Mouse (Mus musculus): ENCODE measurements around the gene Pygl. TPM values are rescaled to one million over a fixed set of nuclear protein-coding genes. Genes with fewer than 3 reads are reported as not detected.

Gene Pygl
- polyA plus RNA-seq (2014; fragmentation: Nextera tagmentation; extraction: Ambion mirVana) = 7.6 and 8.0 TPM in 2 replicates

DNA sequence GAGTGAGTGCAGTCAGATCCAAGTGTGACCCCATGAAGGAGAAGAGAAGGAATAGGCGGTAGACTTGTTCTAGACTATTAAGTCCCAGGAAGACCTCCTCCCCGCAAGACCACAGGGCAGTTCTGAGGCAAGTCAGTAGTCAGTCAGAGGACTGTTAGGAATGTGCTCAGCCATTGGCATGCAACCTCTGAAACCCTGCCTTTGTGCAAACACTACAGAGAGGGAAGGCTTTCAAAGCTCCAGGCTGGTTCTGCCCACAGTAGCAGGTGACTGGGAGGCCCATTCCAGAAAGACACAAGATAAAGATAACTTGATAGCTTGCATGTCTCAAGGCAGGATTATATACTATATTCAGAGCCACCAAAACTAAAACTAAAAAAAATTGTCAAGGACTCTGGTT is at the start of gene Pygl:
Pygl (minus strand) TSS at position 195 of the 400 bp plus-strand sequence.
- DNase-seq (ENCODE audit: low spot score, missing footprints) (no peak), ATAC-seq (ENCODE audit: low FRiP score) (no peak)
- no peaks in the 10 kb centered on the region for H3K9me3 ChIP-seq (ENCODE audit: control insufficient read depth, low read length)
- H3K36me3 ChIP-seq (ENCODE audit: control insufficient read depth, insufficient read depth, low read length) = no peaks in the 10 kb centered on the region
- no peak within 1 kb of the TSS for H3K9ac ChIP-seq (ENCODE audit: low read length)
- H3K4me1 ChIP-seq (ENCODE audit: control insufficient read depth, insufficient read depth, low read length) = peaks cover 7% of the 10 kb centered on the region; the same call in 1 of the 2 replicates
- no peak within 1 kb of the TSS for H3K4me3 ChIP-seq (ENCODE audit: low read depth, low read length)
- H3K27me3 ChIP-seq (ENCODE audit: control insufficient read depth, insufficient read depth, low read length) = peaks cover 6% of the 10 kb centered on the region
- no peak within 1 kb of the TSS for H3K4me2 ChIP-seq
- WGBS = 68% methylated on average over 2 of the region's 2 CpGs
- H3K27ac ChIP-seq (ENCODE audit: low read depth, low read length) = peak within 1 kb of the TSS; percentile 20; the same call in 1 of the 2 replicates

DNA sequence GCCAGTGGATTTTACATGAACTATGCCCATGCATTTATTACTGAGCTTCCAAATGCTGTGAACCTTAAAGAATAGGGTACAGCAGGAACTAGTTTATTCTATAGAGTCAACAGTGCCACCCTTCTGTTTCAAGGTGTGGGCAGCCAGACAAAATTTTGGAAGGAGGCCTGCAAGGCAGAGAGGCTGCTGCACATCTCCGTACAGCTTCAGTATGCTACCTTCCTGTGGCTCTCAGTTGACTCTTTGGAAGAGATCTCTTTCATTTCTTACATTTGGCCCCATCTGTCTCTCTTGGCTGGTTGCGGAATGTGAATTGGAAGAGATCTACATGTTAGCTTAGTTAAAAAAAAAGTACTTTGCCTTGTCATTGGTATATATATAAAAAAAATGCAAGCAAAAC is 49.6 kb upstream of the Pygl start:
- Histone ChIP-seq H3K9me3 (ENCODE audit: control insufficient read depth, low read length) (no peaks in the 10 kb centered on the region), H3K4me1 (ENCODE audit: control insufficient read depth, insufficient read depth, low read length) (no peaks in the 10 kb centered on the region), H3K27ac (ENCODE audit: low read depth, low read length) (no peak overlapping the region), H3K27me3 (ENCODE audit: control insufficient read depth, insufficient read depth, low read length) (no peaks in the 10 kb centered on the region), H3K36me3 (ENCODE audit: control insufficient read depth, insufficient read depth, low read length) (0 out of 2 replicates have a peak, but pooled peaks cover 3% of the 10 kb centered on the region), H3K4me2 (no peak overlapping the region), H3K4me3 (ENCODE audit: low read depth, low read length) (no peak overlapping the region), H3K9ac (ENCODE audit: low read length) (no peak overlapping the region)
- WGBS = 93% methylated on average over 2 of the region's 2 CpGs
- DNase-seq (ENCODE audit: low spot score, missing footprints) (no peak), ATAC-seq (ENCODE audit: low FRiP score) (no peak)

DNA sequence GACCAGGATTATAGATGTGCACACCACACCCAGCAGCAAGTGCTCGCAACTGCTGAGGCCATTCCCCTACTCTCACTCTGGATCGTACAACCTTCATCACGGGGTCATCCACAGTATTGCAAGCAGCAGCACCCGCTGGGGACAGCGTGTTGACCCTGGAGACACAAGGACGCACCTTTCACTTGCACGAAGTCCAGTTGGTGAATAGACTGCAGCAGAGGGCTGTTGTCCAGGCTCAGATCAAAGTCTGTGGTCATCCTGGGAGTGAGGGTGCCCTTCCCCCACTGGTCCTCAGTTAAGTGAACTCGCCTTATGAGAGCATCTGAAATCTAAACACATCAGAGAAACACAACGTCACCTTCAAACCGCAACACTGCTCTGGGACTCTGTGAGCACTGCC is 49.1 kb upstream of the Pygl start:
- no peak overlapping the region for H3K9ac ChIP-seq (ENCODE audit: low read length)
- no peak for ATAC-seq (ENCODE audit: low FRiP score)
- H3K4me2 ChIP-seq = no peak overlapping the region
- H3K4me3 ChIP-seq (ENCODE audit: low read depth, low read length) = no peak overlapping the region
- H3K27ac ChIP-seq (ENCODE audit: low read depth, low read length) = no peak overlapping the region
- DNase-seq (ENCODE audit: low spot score, missing footprints) = no peak
- 0 out of 2 replicates have a peak, but pooled peaks cover 3% of the 10 kb centered on the region for H3K36me3 ChIP-seq (ENCODE audit: control insufficient read depth, insufficient read depth, low read length)
- WGBS = 90% methylated on average over 10 of the region's 10 CpGs
- H3K27me3 ChIP-seq (ENCODE audit: control insufficient read depth, insufficient read depth, low read length) = no peaks in the 10 kb centered on the region
- no peaks in the 10 kb centered on the region for H3K9me3 ChIP-seq (ENCODE audit: control insufficient read depth, low read length)
- no peaks in the 10 kb centered on the region for H3K4me1 ChIP-seq (ENCODE audit: control insufficient read depth, insufficient read depth, low read length)

DNA sequence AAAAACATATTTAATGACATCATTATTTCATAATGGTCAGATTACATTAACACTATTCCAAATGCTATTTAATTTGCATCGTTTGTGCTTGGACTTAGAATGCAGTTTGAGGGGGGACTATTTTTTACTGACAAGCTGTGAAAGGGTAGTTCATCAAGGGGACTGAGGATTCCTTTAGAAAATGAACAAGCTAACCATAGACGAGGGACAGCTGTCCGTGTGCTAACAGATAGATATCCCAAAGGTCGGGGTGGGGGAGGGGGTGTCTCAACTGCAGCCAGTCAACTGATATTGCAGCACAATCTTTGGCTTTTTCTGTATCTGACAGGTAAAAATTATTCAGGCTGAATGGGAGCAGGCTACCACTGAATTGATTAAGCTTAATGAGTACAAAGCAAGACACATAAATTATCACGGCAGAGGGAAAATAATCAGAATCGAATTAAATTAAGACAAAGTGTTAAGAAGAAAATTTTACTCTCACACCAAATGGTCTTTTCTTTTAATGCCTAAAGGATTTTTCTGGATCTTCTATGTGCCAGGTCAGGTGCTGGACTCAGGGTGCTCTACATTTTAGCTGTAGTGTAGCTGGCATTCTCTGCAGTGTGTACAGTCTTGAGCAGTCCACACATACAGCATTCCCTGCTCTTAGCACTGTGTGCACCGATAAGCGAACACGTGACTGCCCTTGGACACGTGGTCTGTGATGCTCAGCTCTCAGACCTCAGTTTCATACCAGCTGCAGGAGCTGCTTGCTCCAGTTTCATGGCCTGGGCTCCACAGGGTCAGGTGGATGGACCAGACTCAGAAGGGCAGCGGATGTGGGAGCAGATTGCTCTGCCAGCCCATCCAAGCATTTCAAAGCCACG is 46.0 kb upstream of the Pygl start:
- WGBS = 78% methylated on average over 12 of the region's 12 CpGs
- ATAC-seq (ENCODE audit: low FRiP score) (no peak), DNase-seq (ENCODE audit: low spot score, missing footprints) (no peak)
- Histone ChIP-seq H3K9me3 (ENCODE audit: control insufficient read depth, low read length) (no peaks in the 10 kb centered on the region), H3K9ac (ENCODE audit: low read length) (no peak overlapping the region), H3K4me2 (no peak overlapping the region), H3K36me3 (ENCODE audit: control insufficient read depth, insufficient read depth, low read length) (0 out of 2 replicates have a peak, but pooled peaks cover 3% of the 10 kb centered on the region), H3K4me1 (ENCODE audit: control insufficient read depth, insufficient read depth, low read length) (no peaks in the 10 kb centered on the region), H3K4me3 (ENCODE audit: low read depth, low read length) (no peak overlapping the region), H3K27ac (ENCODE audit: low read depth, low read length) (no peak overlapping the region), H3K27me3 (ENCODE audit: control insufficient read depth, insufficient read depth, low read length) (no peaks in the 10 kb centered on the region)

DNA sequence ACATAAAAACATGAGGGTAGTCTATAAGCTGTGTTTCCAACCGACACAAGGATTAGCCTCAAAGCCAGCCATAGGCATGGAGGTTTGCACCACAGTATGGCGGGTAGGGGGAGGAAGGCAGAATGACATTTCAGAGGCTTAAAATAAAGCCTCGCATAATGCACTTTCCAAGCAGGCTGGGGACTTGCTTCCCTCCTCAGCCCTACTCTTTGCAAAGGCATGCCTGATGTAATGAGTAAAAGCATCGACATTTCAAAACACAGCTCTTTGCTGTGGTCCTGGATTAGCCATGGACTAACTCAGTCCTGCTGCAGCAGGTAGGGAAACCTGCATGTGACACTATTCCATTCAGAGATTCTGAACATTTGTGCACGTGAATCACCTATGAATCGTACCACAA is 38.4 kb upstream of the Pygl start:
- H3K36me3 ChIP-seq (ENCODE audit: control insufficient read depth, insufficient read depth, low read length) = no peaks in the 10 kb centered on the region
- no peaks in the 10 kb centered on the region for H3K4me1 ChIP-seq (ENCODE audit: control insufficient read depth, insufficient read depth, low read length)
- H3K4me3 ChIP-seq (ENCODE audit: low read depth, low read length) = no peak overlapping the region
- DNase-seq (ENCODE audit: low spot score, missing footprints) = no peak
- H3K4me2 ChIP-seq = no peak overlapping the region
- H3K27me3 ChIP-seq (ENCODE audit: control insufficient read depth, insufficient read depth, low read length) = no peaks in the 10 kb centered on the region; the same call in 1 of the 2 replicates
- no peak overlapping the region for H3K9ac ChIP-seq (ENCODE audit: low read length)
- H3K9me3 ChIP-seq (ENCODE audit: control insufficient read depth, low read length) = no peaks in the 10 kb centered on the region
- no peak overlapping the region for H3K27ac ChIP-seq (ENCODE audit: low read depth, low read length)
- WGBS = 73% methylated on average over 6 of the region's 6 CpGs
- no peak for ATAC-seq (ENCODE audit: low FRiP score)

DNA sequence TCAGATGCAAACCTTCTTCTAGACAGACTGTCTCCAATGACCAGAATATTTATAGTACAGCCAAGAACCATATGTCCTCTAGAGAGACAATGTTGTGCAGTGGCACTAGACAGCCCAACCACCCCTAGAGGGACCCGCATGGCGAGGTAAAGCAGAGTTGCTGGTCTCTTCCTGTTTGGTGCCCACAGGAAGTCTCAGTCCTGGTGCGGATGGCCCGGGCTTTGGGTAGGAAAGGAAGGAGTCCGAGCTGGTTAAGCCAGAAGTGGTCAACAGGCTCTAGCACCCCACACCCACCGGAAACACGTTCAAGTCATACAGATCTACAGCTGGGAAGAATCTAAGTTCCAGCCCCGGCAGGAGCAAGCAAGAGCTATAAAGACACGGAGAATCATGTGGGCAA is 36.0 kb upstream of the Pygl start:
- Histone ChIP-seq H3K9me3 (ENCODE audit: control insufficient read depth, low read length) (no peaks in the 10 kb centered on the region), H3K4me2 (no peak overlapping the region), H3K27me3 (ENCODE audit: control insufficient read depth, insufficient read depth, low read length) (no peaks in the 10 kb centered on the region; the same call in 1 of the 2 replicates), H3K9ac (ENCODE audit: low read length) (no peak overlapping the region), H3K36me3 (ENCODE audit: control insufficient read depth, insufficient read depth, low read length) (no peaks in the 10 kb centered on the region), H3K4me1 (ENCODE audit: control insufficient read depth, insufficient read depth, low read length) (no peaks in the 10 kb centered on the region; the same call in 1 of the 2 replicates), H3K4me3 (ENCODE audit: low read depth, low read length) (no peak overlapping the region), H3K27ac (ENCODE audit: low read depth, low read length) (no peak overlapping the region)
- WGBS = 83% methylated on average over 9 of the region's 9 CpGs
- ATAC-seq (ENCODE audit: low FRiP score) = no peak
- no peak for DNase-seq (ENCODE audit: low spot score, missing footprints)

DNA sequence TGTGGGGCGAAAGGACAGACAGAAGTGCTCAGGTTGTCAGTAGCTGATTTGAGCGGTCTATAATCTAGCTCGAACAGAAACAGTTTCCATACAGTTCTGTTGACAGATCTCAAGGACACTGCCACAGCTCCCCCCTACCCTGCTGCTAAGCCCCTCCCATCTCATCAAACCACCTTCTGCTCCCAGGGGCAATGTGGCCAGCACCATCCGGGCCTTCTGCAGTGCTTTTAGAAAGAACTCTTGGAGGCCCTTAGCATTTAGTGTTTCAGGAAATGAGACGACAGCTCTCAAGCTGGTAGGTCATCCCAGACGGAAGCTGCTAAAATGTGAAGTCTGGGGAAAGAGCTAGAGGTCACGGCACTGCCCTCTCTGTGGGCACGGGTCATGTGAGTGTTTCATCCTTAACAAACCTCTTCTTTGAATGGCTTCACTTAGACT is 35.2 kb upstream of the Pygl start:
- H3K27me3 ChIP-seq (ENCODE audit: control insufficient read depth, insufficient read depth, low read length) = no peaks in the 10 kb centered on the region; the same call in 1 of the 2 replicates
- ATAC-seq (ENCODE audit: low FRiP score) (no peak), DNase-seq (ENCODE audit: low spot score, missing footprints) (no peak)
- no peaks in the 10 kb centered on the region; the same call in 1 of the 2 replicates for H3K4me1 ChIP-seq (ENCODE audit: control insufficient read depth, insufficient read depth, low read length)
- no peak overlapping the region for H3K27ac ChIP-seq (ENCODE audit: low read depth, low read length)
- no peak overlapping the region for H3K9ac ChIP-seq (ENCODE audit: low read length)
- H3K36me3 ChIP-seq (ENCODE audit: control insufficient read depth, insufficient read depth, low read length) = no peaks in the 10 kb centered on the region
- H3K4me2 ChIP-seq = no peak overlapping the region
- 37% methylated on average over 8 of the region's 8 CpGs for WGBS
- H3K9me3 ChIP-seq (ENCODE audit: control insufficient read depth, low read length) = no peaks in the 10 kb centered on the region
- H3K4me3 ChIP-seq (ENCODE audit: low read depth, low read length) = no peak overlapping the region

DNA sequence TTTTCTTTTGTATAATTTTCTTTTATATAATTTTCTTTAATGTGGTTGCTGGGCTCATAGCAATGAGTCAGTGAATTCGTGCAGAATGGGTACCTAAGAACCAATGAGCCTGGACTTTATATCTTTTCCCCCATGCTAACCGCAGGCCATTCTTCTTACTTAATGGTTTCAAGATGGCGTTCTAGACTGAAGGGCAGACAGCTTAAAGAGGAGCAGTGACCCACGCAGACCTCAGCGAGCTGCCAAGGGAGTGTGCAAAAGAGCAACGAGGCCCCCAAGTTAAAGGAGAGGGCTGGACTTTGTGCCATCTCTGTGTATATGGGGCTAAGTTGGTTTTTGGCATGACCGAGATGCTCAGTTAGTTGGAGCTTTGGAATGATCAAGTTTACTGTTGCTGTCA is 32.4 kb upstream of the Pygl start:
- Histone ChIP-seq H3K9me3 (ENCODE audit: control insufficient read depth, low read length) (no peaks in the 10 kb centered on the region), H3K4me1 (ENCODE audit: control insufficient read depth, insufficient read depth, low read length) (no peaks in the 10 kb centered on the region; the same call in 1 of the 2 replicates), H3K27me3 (ENCODE audit: control insufficient read depth, insufficient read depth, low read length) (no peaks in the 10 kb centered on the region; the same call in 1 of the 2 replicates), H3K4me3 (ENCODE audit: low read depth, low read length) (no peak overlapping the region), H3K9ac (ENCODE audit: low read length) (no peak overlapping the region), H3K4me2 (no peak overlapping the region), H3K27ac (ENCODE audit: low read depth, low read length) (no peak overlapping the region), H3K36me3 (ENCODE audit: control insufficient read depth, insufficient read depth, low read length) (no peaks in the 10 kb centered on the region)
- WGBS = 16% methylated on average over 7 of the region's 7 CpGs
- ATAC-seq (ENCODE audit: low FRiP score) = no peak
- no peak for DNase-seq (ENCODE audit: low spot score, missing footprints)

DNA sequence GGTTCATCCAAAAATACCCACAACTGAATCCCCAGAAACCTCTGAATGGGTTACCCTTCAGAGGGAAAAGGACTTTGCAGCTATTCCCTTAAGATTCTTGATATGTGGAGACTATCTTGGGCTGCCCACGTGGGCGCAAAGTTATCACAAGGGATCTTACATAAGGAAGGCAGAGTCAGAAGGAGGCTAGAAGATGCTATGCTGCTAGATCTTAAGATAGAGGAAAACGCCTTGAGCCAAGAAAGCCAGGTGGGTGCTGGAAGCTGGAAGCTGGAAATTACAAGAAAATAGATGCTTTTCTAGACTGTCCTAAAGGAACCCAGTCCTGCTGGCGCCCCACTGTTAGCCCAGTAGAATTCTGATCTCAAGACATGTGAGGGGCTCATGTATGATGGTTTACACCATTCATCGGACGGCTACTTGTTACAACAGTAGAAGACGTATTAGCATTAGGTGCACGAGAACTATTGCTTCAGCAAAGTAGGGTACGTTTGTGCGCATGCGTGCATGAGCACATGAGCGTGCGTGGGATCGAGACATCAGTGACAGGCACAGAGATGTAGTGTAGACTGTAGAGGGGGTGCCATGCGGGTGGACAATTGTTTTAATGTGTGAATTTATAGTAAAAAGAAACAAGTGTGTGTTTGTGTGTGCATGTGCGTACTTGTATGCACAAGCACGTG is 31.1 kb upstream of the Pygl start:
- H3K4me1 ChIP-seq (ENCODE audit: control insufficient read depth, insufficient read depth, low read length) = no peaks in the 10 kb centered on the region; the same call in 1 of the 2 replicates
- no peak overlapping the region for H3K9ac ChIP-seq (ENCODE audit: low read length)
- 94% methylated on average over 17 of the region's 17 CpGs for whole genome bisulfite sequencing
- H3K27me3 ChIP-seq (ENCODE audit: control insufficient read depth, insufficient read depth, low read length) = no peaks in the 10 kb centered on the region; the same call in 1 of the 2 replicates
- DNase-seq (ENCODE audit: low spot score, missing footprints) (no peak), ATAC-seq (ENCODE audit: low FRiP score) (no peak)
- H3K9me3 ChIP-seq (ENCODE audit: control insufficient read depth, low read length) = no peaks in the 10 kb centered on the region
- no peaks in the 10 kb centered on the region for H3K36me3 ChIP-seq (ENCODE audit: control insufficient read depth, insufficient read depth, low read length)
- H3K4me3 ChIP-seq (ENCODE audit: low read depth, low read length) = no peak overlapping the region
- no peak overlapping the region for H3K4me2 ChIP-seq
- no peak overlapping the region for H3K27ac ChIP-seq (ENCODE audit: low read depth, low read length)

Data from midbrain, embryonic 11.5 days (tissue).